Mouse (Mus musculus) kidney, adult 2 months (tissue): Measurements from ENCODE around the gene Fkbp4. TPM values are rescaled to one million over a fixed set of nuclear protein-coding genes. Genes with fewer than 3 reads are reported as not detected.
A peak's percentile ranks its signal among the peaks of the same experiment; 100 is the strongest.

Source experiments
- DNase-seq: peaks from one replicate; pipeline ENCODE4 v3.0.0; 2021
- H3K27ac ChIP-seq: fragments of 200-500 bp; 2 replicates; pipeline ENCODE4 v1.5.1; 2012; ENCODE audit warnings: low read depth, low read length, control low read depth, inconsistent platforms; ENCODE audit not compliant: insufficient read depth
- H3K27me3 ChIP-seq: fragments of 200-500 bp; replicated peaks from 2 replicates; pipeline ENCODE4 v1.6.1; 2012; ENCODE audit warnings: mild to moderate bottlenecking, moderate library complexity, low read length, inconsistent platforms; ENCODE audit not compliant: control insufficient read depth, insufficient read depth
- H3K36me3 ChIP-seq: fragments of 200-500 bp; 2 replicates; pipeline ENCODE4 v1.6.1; 2012; ENCODE audit warnings: mild to moderate bottlenecking, moderate library complexity, low read length, inconsistent platforms; ENCODE audit not compliant: control insufficient read depth, insufficient read depth
- H3K4me1 ChIP-seq: fragments of 200-500 bp; 2 replicates; pipeline ENCODE4 v1.6.1; 2011; ENCODE audit warnings: low read length; ENCODE audit not compliant: control insufficient read depth, insufficient read depth
- H3K4me3 ChIP-seq: fragments of 200-500 bp; 2 replicates; pipeline ENCODE4 v1.5.1; 2011; ENCODE audit warnings: mild to moderate bottlenecking, low read depth, low read length, control low read depth; ENCODE audit not compliant: insufficient read depth
- CTCF ChIP-seq: fragments of 200-500 bp; conservative IDR thresholded peaks from 2 replicates; pipeline ENCODE4 v1.5.1; 2011; ENCODE audit warnings: low read depth, mild to moderate bottlenecking, control low read depth, low read length, moderate library complexity, mixed read lengths; ENCODE audit not compliant: insufficient read depth, insufficient read length
- POLR2A ChIP-seq: fragments of 200-500 bp; IDR thresholded peaks from one replicate; pipeline ENCODE4 v1.6.1; 2011; ENCODE audit warnings: low read depth, low read length, control low read depth
- WGBS: fragments of 180-500 bp; shearing (Covaris S2); methylation state at CpG from one replicate; pipeline ENCODE4 v1.1.7; 2018; 5-methylcytosine and 5-hydroxymethylcytosine counted together
- polyA plus RNA-seq: library from polyadenylated mRNA; depleted of rRNA; stranded (reverse); fragments of >200 nt; gene quantifications from 2 replicates; pipeline ENCODE4 v1.2.3, GENCODE M21; 2012; rRNA removed

The Fkbp4 gene
- 163 and 166 TPM in 2 replicates for polyA plus RNA-seq

DNA sequence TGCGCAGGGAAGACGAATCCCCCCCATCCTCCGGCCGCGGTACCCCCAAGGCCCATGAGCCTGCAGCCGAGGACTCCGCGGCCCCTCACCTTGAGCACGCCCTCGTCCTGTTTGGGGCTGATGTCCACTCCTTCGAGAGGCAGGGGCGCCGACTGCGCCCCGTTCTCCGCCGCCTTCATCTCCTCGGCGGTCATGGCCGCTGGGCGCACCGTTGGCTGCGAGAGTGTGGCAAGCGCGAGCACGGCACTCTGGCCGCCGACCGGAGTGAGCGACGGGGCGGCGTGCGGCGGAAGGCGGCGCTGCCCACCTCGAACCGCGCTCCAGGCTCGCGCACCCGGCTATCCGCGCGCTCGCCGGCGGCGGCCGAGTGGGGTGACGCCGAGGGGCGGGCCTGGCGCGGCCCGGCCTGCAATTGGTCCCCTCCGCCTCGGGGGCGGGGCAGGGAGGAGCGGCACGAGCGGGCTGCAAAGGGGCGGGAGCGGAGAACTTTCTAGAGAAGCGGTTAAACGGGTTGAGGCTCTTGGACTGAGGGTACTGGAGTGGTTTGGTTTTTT, at the start of gene Fkbp4:
Gene Fkbp4, minus strand, starts transcription at position 361 of the 554 bp plus-strand sequence.
- no peak for TF ChIP-seq CTCF
- peak; percentile 79 for TF ChIP-seq POLR2A
- 2% methylated on average over 67 of the region's 67 CpGs for WGBS
- H3K4me1 ChIP-seq = peaks cover 6% of the 10 kb centered on the region
- H3K36me3 ChIP-seq = peaks cover 5% of the 10 kb centered on the region; the same call in 1 of the 2 replicates
- DNase-seq = peak; percentile 97
- H3K27me3 ChIP-seq = no peaks in the 10 kb centered on the region
- peak within 1 kb of the TSS; percentile 94 for H3K4me3 ChIP-seq
- H3K27ac ChIP-seq = peak within 1 kb of the TSS; percentile 91

DNA sequence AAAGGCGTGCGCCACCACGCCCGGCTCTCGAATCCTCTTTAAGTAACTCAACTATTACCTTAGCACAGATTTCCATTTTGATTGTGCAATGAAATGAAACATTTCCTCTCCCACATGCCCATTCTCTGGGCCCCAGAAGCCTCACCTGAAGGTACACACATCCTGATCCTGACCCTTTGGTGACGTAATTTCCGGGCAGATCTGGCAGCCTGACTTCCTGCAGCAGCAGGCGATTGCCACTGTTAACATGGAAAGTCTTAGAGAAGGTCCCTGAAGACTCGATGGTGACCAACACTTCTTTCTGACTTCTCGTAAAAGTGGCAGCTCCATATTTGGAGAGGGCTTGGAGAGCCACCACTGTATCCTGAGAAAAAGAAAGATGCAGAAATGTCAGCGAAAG, 49.3 kb upstream of the Fkbp4 start:
- no peak for DNase-seq
- Histone ChIP-seq H3K36me3 (no peaks in the 10 kb centered on the region), H3K4me1 (no peaks in the 10 kb centered on the region), H3K27me3 (no peaks in the 10 kb centered on the region), H3K4me3 (no peak overlapping the region), H3K27ac (no peak overlapping the region)
- TF ChIP-seq POLR2A (no peak), CTCF (no peak)
- WGBS = 79% methylated on average over 11 of the region's 11 CpGs

DNA sequence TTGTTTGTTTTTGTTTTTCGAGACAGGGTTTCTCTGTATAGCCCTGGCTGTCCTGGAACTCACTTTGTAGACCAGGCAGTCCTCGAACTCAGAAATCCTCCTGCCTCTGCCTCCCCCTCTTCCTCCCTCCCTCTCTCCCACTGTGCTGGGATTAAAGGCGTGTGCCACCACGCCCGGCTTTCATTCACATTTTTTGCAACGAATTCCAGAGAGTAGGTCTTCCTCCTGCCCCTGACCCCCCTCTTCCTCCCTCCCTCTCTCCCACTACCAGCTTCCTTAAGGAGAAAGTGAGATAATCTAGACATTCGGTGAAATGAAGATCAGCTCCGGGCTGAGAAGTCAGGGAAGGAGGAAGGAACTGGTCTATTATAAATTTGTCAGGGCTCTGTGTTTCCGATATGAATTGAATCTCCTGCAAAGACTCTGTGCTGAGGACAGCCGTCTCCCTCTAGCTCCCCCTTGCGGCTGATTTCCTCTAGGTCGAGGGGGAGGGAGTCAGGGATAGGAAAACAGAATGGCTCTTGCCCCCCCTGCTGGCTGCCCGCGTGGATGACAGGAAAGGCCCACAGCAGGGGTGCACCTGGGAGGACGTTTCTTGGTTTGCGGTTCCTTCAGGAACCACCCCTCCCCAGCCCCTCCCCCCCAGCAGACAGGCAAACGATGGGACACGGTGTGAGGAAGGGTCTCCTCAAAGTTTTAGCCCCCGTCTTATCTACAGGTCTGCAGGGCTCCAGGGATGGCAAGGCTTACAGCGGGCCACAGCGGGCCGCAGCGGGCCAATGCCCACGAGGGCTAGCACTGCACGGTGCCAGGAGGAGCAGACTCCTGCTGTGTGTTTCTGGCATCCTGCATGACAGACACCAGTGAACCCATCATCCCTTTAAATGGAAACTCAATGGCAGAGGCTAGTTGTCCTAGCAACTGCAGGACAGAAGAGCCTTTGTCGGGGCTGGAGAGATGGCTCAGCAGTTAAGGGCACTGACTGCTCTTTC, 41.3 kb upstream of the Fkbp4 start:
- Histone ChIP-seq H3K4me1 (no peaks in the 10 kb centered on the region; the same call in 1 of the 2 replicates), H3K27me3 (no peaks in the 10 kb centered on the region), H3K36me3 (no peaks in the 10 kb centered on the region), H3K27ac (no peak overlapping the region), H3K4me3 (peak overlapping the region; percentile 31)
- DNase-seq = peak; percentile 96
- TF ChIP-seq CTCF (peak; percentile 100; the same call in 1 of the 2 replicates), POLR2A (no peak)
- WGBS = 17% methylated on average over 26 of the region's 26 CpGs

DNA sequence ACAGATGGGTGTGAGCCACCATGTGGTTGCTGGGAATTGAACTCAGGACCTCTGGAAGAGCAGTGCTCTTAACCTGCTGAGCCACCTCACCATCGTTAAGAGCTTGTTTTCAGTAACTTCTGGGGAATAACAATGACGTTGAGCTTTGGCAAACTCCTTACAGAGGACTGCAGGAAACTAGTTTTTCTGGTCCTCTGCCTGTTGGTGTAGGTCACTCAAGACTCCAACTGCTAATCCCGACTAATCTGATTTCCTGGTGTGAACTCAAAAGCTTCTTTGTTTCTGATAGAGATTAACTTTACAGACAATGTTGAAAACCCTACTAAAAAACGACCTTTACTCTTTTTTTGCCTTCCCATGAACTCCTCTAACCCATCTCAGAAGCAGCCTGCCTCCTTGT, 39.0 kb upstream of the Fkbp4 start:
- Histone ChIP-seq H3K4me3 (no peak overlapping the region), H3K4me1 (no peaks in the 10 kb centered on the region; the same call in 1 of the 2 replicates), H3K27me3 (no peaks in the 10 kb centered on the region), H3K36me3 (no peaks in the 10 kb centered on the region), H3K27ac (no peak overlapping the region)
- DNase-seq = no peak
- 27% methylated on average over 4 of the region's 4 CpGs for WGBS
- no peak for TF ChIP-seq CTCF

DNA sequence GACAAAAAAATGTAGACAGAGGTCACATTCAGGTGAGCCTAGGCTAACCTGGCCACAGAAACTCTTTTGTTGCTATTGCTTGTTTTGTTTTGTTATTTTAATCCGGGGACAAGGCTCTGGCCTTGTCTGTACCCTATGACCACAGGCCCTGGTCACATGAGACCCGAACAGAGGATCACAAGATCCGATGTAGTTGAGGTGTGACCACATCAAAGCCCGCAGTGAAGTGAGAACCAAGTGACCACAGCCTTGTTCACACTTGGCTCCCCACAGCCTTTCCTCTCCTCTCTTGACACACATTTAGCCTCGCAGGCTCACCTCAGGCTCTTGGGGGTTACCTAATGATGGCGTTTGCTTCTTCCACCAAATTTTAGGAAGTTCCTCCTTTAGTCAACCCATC, 35.6 kb upstream of the Fkbp4 start:
- TF ChIP-seq CTCF (no peak), POLR2A (no peak)
- Histone ChIP-seq H3K27ac (no peak overlapping the region), H3K36me3 (no peaks in the 10 kb centered on the region), H3K27me3 (no peaks in the 10 kb centered on the region; the same call in 1 of the 2 replicates), H3K4me3 (no peak overlapping the region), H3K4me1 (no peaks in the 10 kb centered on the region)
- WGBS = 76% methylated on average over 6 of the region's 6 CpGs
- DNase-seq = no peak

DNA sequence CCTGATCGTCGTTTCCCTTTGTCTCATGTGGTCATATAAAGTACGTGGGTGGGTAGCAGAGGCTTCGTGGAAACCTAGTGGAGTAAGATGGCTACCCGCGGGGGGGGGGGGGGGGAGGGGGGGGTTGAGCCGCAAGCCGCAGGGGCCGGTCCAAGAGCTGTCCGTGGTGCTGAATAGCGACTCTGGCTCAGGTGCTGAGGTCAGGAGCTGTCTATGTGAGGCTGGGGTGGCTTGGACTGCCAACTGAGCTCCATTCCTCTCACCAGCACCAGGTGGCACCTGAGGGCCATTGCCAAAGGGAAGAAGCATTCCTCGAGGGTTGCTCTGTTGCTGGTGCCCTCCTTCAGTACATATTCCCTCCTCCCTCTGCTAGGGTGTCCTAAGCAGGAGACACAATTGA, 31.0 kb upstream of the Fkbp4 start:
- Histone ChIP-seq H3K27ac (no peak overlapping the region), H3K27me3 (no peaks in the 10 kb centered on the region; the same call in 1 of the 2 replicates), H3K4me1 (no peaks in the 10 kb centered on the region), H3K36me3 (no peaks in the 10 kb centered on the region), H3K4me3 (no peak overlapping the region)
- DNase-seq = peak; percentile 54
- WGBS = 5% methylated on average over 12 of the region's 12 CpGs
- TF ChIP-seq POLR2A (no peak), CTCF (no peak; the same call in 1 of the 2 replicates)

DNA sequence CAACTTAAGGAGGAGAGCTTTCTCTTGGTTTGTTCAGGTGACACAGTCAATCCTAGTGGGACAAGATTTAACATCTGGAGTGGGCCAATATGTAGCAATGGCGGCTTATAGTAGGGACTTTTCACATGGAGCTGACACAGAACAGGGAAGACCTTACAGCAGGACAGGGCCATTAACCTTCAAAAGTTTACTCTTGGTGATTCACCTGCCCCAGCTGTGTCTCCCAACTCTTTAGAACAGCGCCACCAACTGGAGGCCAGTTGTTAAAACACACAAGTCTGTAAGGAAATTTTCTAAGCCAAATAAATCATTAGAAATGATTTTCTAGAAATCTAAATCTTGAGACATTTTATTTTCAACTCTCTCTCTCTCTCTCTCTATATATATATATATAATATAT, 28.8 kb upstream of the Fkbp4 start:
- no peak for DNase-seq
- Histone ChIP-seq H3K36me3 (no peaks in the 10 kb centered on the region), H3K27me3 (no peaks in the 10 kb centered on the region; the same call in 1 of the 2 replicates), H3K4me1 (no peaks in the 10 kb centered on the region), H3K4me3 (no peak overlapping the region), H3K27ac (no peak overlapping the region)
- TF ChIP-seq POLR2A (no peak), CTCF (peak; percentile 32; the same call in 1 of the 2 replicates)
- WGBS = 45% methylated on average over 2 of the region's 2 CpGs
